Mouse (Mus musculus): ENCODE measurements around the gene Mindy4b-ps.

DNA sequence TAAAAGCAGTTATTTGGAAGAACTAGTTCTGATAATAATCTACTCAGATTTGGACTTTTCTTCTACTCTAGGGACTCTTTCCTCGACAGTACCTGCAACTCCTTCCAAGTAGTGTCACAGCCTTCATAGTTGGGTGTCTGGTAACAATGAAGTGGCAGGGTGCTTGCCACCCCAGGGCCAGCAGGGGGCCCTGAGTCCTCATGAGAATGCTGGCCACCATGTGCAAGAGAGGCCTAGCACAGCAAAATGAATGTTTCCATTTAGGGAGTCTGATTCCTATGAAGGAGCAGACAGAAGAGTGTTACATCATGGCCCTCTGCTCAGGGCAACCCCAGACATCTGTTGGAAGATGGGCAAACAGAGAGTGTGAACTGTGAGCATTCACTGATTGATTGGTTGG is 21.3 kb upstream of the Mindy4b-ps start:
- TF ChIP-seq CTCF (IDR thresholded peaks at IDR 0.05; ENCODE audit: borderline replicate concordance, extremely low read depth, insufficient read depth, insufficient read length) (peak; percentile 50), POLR2A (IDR thresholded peaks at IDR 0.05; ENCODE audit: borderline replicate concordance, extremely low read depth, insufficient read depth, insufficient read length, poor library complexity, severe bottlenecking) (no peak)

Measured in brain, embryonic 14.5 days (tissue).